Comparison of ENCODE assay signal across 49 mouse cellular contexts in genomic region chr4:150998626-150999025, GRCm38 (mm10). TPM values are rescaled to one million over a fixed set of nuclear protein-coding genes. Genes with fewer than 3 reads are reported as not detected.
"Had no signal": no experiment of that assay in that cellular context is flagged by ENCODE, and none has a peak within 500 bp of the region (broad histone marks: within the 10 kb centered on the region; RNA-seq: fewer than 3 reads in every experiment).

No protein-coding gene starts in this region.

- H3K4me1 ChIP-seq: heart, embryonic 10.5 days; heart, embryonic 12.5 days; heart, embryonic 13.5 days; heart, embryonic 15.5 days; hindbrain, embryonic 12.5 days; hindbrain, embryonic 13.5 days; hindbrain, embryonic 15.5 days; intestine, embryonic 15.5 days had no signal

- H3K27me3 ChIP-seq: heart, embryonic 15.5 days; hindbrain, embryonic 12.5 days; hindbrain, embryonic 13.5 days; hindbrain, embryonic 15.5 days; intestine, embryonic 15.5 days; kidney, embryonic 15.5 days had no signal

- H3K9me3 ChIP-seq: heart, embryonic 10.5 days; heart, embryonic 12.5 days; heart, embryonic 13.5 days; heart, embryonic 15.5 days; hindbrain, embryonic 10.5 days; hindbrain, embryonic 12.5 days; hindbrain, embryonic 13.5 days; hindbrain, embryonic 15.5 days; intestine, embryonic 15.5 days; kidney, embryonic 15.5 days had no signal

- ATAC-seq: hindbrain, embryonic 16.5 days; hindbrain, postnatal 0 days; inflammation-experienced regulatory T-cells, adult 6 months; intestine, embryonic 15.5 days; intestine, embryonic 16.5 days; intestine, postnatal 0 days had no signal

- H3K4me2 ChIP-seq: heart, embryonic 11.5 days; heart, embryonic 12.5 days; heart, embryonic 13.5 days; heart, embryonic 15.5 days; hindbrain, embryonic 12.5 days; hindbrain, embryonic 13.5 days; hindbrain, embryonic 14.5 days; hindbrain, embryonic 15.5 days; intestine, embryonic 15.5 days; kidney, embryonic 15.5 days had no signal

- DNase-seq: heart, postnatal 10 days; heart, postnatal 14 days; heart, postnatal 36 days; heart, postnatal 4 days; kidney, adult 11 months; kidney, adult 18-20 months; kidney, adult 2 months; kidney, adult 8-10 months; kidney, adult 9 months; kidney, postnatal 10 days; kidney, postnatal 14 days; kidney, postnatal 36 days; layer of hippocampus, adult 9-11 months; layer of hippocampus, postnatal 36 days had no signal

- H3K4me3 ChIP-seq: heart, embryonic 10.5 days; heart, embryonic 12.5 days; heart, embryonic 13.5 days; heart, embryonic 15.5 days; hindbrain, embryonic 10.5 days; hindbrain, embryonic 12.5 days; hindbrain, embryonic 13.5 days; hindbrain, embryonic 15.5 days; intestine, embryonic 15.5 days; kidney, embryonic 15.5 days; layer of hippocampus, adult 2 months had no signal

- H3K36me3 ChIP-seq: heart, embryonic 10.5 days; heart, embryonic 12.5 days; heart, embryonic 13.5 days; heart, embryonic 15.5 days; hindbrain, embryonic 10.5 days; hindbrain, embryonic 12.5 days; hindbrain, embryonic 13.5 days; hindbrain, embryonic 15.5 days; intestine, embryonic 15.5 days; kidney, embryonic 15.5 days had no signal

- H3K9ac ChIP-seq: heart, embryonic 12.5 days; heart, embryonic 13.5 days; heart, embryonic 15.5 days; hindbrain, embryonic 12.5 days; hindbrain, embryonic 13.5 days; hindbrain, embryonic 14.5 days; hindbrain, embryonic 15.5 days; intestine, embryonic 15.5 days; kidney, embryonic 15.5 days had no signal

- H3K27ac ChIP-seq: heart, embryonic 10.5 days; heart, embryonic 13.5 days; heart, embryonic 15.5 days; hindbrain, embryonic 10.5 days; hindbrain, embryonic 12.5 days; hindbrain, embryonic 13.5 days; hindbrain, embryonic 14.5 days; hindbrain, embryonic 15.5 days; hindbrain, postnatal 0 days; intestine, embryonic 15.5 days; kidney, embryonic 15.5 days; kidney, postnatal 0 days; layer of hippocampus, adult 2 months had no signal

RNA-seq across cellular contexts. Expression of gene Uts2, which starts 1.7 kb away (rescaled TPM):
- total RNA-seq: heart, adult 8-10 months; heart, postnatal 10 days; heart, postnatal 14 days; heart, postnatal 25 days; heart, postnatal 36 days; heart, postnatal 4 days; hematopoietic stem cell, adult 5-6 weeks; hindbrain, postnatal 0 days; layer of hippocampus, adult 18-20 months; layer of hippocampus, adult 2 months; layer of hippocampus, adult 8-10 months; layer of hippocampus, postnatal 10 days; layer of hippocampus, postnatal 14 days; layer of hippocampus, postnatal 25 days; layer of hippocampus, postnatal 36 days had no signal
- polyA plus RNA-seq: heart, embryonic 10.5 days; heart, embryonic 11.5 days; heart, embryonic 12.5 days; heart, embryonic 13.5 days; heart, embryonic 14.5 days; heart, embryonic 15.5 days; heart, embryonic 16.5 days; heart, postnatal 0 days; hindbrain, embryonic 10.5 days; hindbrain, embryonic 11.5 days; hindbrain, embryonic 12.5 days; hindbrain, embryonic 13.5 days; hindbrain, embryonic 14.5 days; inflammation-experienced regulatory T-cells, adult 6 months; intestine, embryonic 14.5 days; intestine, embryonic 15.5 days; intestine, embryonic 16.5 days; intestine, postnatal 0 days; kidney, adult 2 months; kidney, embryonic 14.5 days; kidney, embryonic 15.5 days; kidney, embryonic 16.5 days; kidney, postnatal 0 days; large intestine, adult 2 months had no signal
